In genomic region chr1:88698131-88698530, GRCm38 (mm10) we compare ENCODE assay signal across 10 mouse cellular contexts. TPM values are rescaled to one million over a fixed set of nuclear protein-coding genes. Genes with fewer than 3 reads are reported as not detected.
DNase-seq lines count a peak whose midpoint lies in the region; ATAC-seq and TF ChIP-seq lines count a peak whose summit lies in the region.
"Had no signal": no experiment of that assay in that cellular context is flagged by ENCODE, and none has a peak within 500 bp of the region (broad histone marks: within the 10 kb centered on the region; RNA-seq: fewer than 3 reads in every experiment).

No protein-coding gene starts in this region.

- H3K4me2 ChIP-seq in kidney, embryonic 14.5 days (replicated peaks; ENCODE audit: low read depth, low read length), result peak overlapping the region; percentile 79
- peak overlapping the region; percentile 85 for H3K4me2 ChIP-seq in forebrain, embryonic 15.5 days (replicated peaks)
- H3K4me2 ChIP-seq in midbrain, embryonic 15.5 days, result peak overlapping the region; percentile 81

- no peaks in the 10 kb centered on the region for H3K27me3 ChIP-seq in kidney, embryonic 14.5 days (ENCODE audit: control insufficient read depth, insufficient read depth, low read length)
- no peaks in the 10 kb centered on the region for H3K27me3 ChIP-seq in kidney, adult 2 months (replicated peaks; ENCODE audit: control insufficient read depth, insufficient read depth, low read length)
- H3K27me3 ChIP-seq in forebrain, embryonic 15.5 days, result no peaks in the 10 kb centered on the region
- no peaks in the 10 kb centered on the region for H3K27me3 ChIP-seq in midbrain, embryonic 15.5 days (replicated peaks)

- H3K36me3 ChIP-seq in kidney, embryonic 14.5 days (ENCODE audit: control insufficient read depth, insufficient read depth, low read length), result peaks cover 8% of the 10 kb centered on the region; the same call in 1 of the 2 replicates
- H3K36me3 ChIP-seq in kidney, adult 2 months (ENCODE audit: control insufficient read depth, insufficient read depth, low read length), result no peaks in the 10 kb centered on the region
- peaks cover 18% of the 10 kb centered on the region; the same call in 1 of the 2 replicates for H3K36me3 ChIP-seq in forebrain, embryonic 15.5 days
- 0 out of 2 replicates have a peak, but pooled peaks cover 13% of the 10 kb centered on the region for H3K36me3 ChIP-seq in midbrain, embryonic 15.5 days (replicated peaks)
- H3K36me3 ChIP-seq: G1E had no signal

- TF ChIP-seq POLR2A in kidney, adult 2 months (IDR thresholded peaks at IDR 0.05; ENCODE audit: low read depth, low read length), result no peak
- TF ChIP-seq POLR2A in bone marrow macrophage, adult 2 months (IDR thresholded peaks at IDR 0.05; ENCODE audit: borderline replicate concordance, low read depth, low read length), result no peak

- ATAC-seq in kidney, embryonic 14.5 days (ENCODE audit: low FRiP score, low TSS enrichment), result no peak
- no peak for ATAC-seq in forebrain, embryonic 15.5 days (replicated peaks)
- ATAC-seq in midbrain, embryonic 15.5 days (replicated peaks), result no peak

- no peak overlapping the region for H3K27ac ChIP-seq in kidney, embryonic 14.5 days (ENCODE audit: low read depth, low read length)
- H3K27ac ChIP-seq in kidney, adult 2 months (ENCODE audit: insufficient read depth, low read depth, low read length), result no peak overlapping the region
- H3K27ac ChIP-seq in bone marrow macrophage, adult 2 months (ENCODE audit: insufficient read depth, low read depth, low read length), result no peak overlapping the region
- peak overlapping the region; percentile 98; the same call in 1 of the 2 replicates for H3K27ac ChIP-seq in forebrain, embryonic 15.5 days (replicated peaks)
- H3K27ac ChIP-seq in midbrain, embryonic 15.5 days, result peak overlapping the region; percentile 98; the same call in 1 of the 2 replicates

- H3K4me3 ChIP-seq in kidney, embryonic 14.5 days (ENCODE audit: low read length), result peak overlapping the region; percentile 88
- no peak overlapping the region for H3K4me3 ChIP-seq in kidney, adult 2 months (ENCODE audit: insufficient read depth, low read depth, low read length)
- H3K4me3 ChIP-seq in bone marrow macrophage, adult 2 months (ENCODE audit: insufficient read depth, low read length), result peak overlapping the region; percentile 22
- peak overlapping the region; percentile 83 for H3K4me3 ChIP-seq in forebrain, embryonic 15.5 days
- H3K4me3 ChIP-seq in midbrain, embryonic 15.5 days, result peak overlapping the region; percentile 66

- no peak for TF ChIP-seq CTCF in kidney, adult 2 months (conservative IDR thresholded peaks at IDR 0.05; ENCODE audit: insufficient read depth, insufficient read length, low read depth, low read length)
- TF ChIP-seq CTCF in bone marrow macrophage, adult 2 months (IDR thresholded peaks at IDR 0.05; ENCODE audit: low read depth, low read length), result no peak

- H3K9me3 ChIP-seq in kidney, embryonic 14.5 days (ENCODE audit: control insufficient read depth, low read length), result no peaks in the 10 kb centered on the region
- no peaks in the 10 kb centered on the region for H3K9me3 ChIP-seq in forebrain, embryonic 15.5 days
- no peaks in the 10 kb centered on the region for H3K9me3 ChIP-seq in midbrain, embryonic 15.5 days

- 81% methylated on average over 6 of the region's 6 CpGs for WGBS in kidney, embryonic 14.5 days
- 79% methylated on average over 6 of the region's 6 CpGs for WGBS in kidney, adult 2 months
- WGBS in forebrain, embryonic 15.5 days, result 85% methylated on average over 6 of the region's 6 CpGs
- 85% methylated on average over 6 of the region's 6 CpGs for WGBS in midbrain, embryonic 15.5 days

- H3K9ac ChIP-seq in kidney, embryonic 14.5 days (ENCODE audit: low read depth, low read length), result peak overlapping the region; percentile 7; the same call in 1 of the 2 replicates
- H3K9ac ChIP-seq in forebrain, embryonic 15.5 days (replicated peaks), result peak overlapping the region; percentile 99
- H3K9ac ChIP-seq in midbrain, embryonic 15.5 days, result peak overlapping the region; percentile 54; the same call in 1 of the 2 replicates

- peaks cover 13% of the 10 kb centered on the region for H3K4me1 ChIP-seq in kidney, embryonic 14.5 days (ENCODE audit: control insufficient read depth, insufficient read depth, low read length)
- no peaks in the 10 kb centered on the region for H3K4me1 ChIP-seq in kidney, adult 2 months (ENCODE audit: control insufficient read depth, insufficient read depth, low read length)
- peaks cover 19% of the 10 kb centered on the region for H3K4me1 ChIP-seq in bone marrow macrophage, adult 2 months (ENCODE audit: control insufficient read depth, insufficient read depth, low read length)
- peaks cover 26% of the 10 kb centered on the region for H3K4me1 ChIP-seq in forebrain, embryonic 15.5 days
- H3K4me1 ChIP-seq in midbrain, embryonic 15.5 days, result peaks cover 27% of the 10 kb centered on the region

- no peak for DNase-seq in kidney, adult 2 months
- DNase-seq in c-Kit-positive CD71-positive TER-119-positive erythroid progenitor cells, embryonic 14.5 days (ENCODE audit: low spot score), result no peak
- DNase-seq in gastrocnemius, adult 8-10 months (ENCODE audit: low spot score in 2 of 2), result no peak
- DNase-seq in right cerebral cortex, postnatal 10 days (ENCODE audit: low spot score in 2 of 2), result no peak
- DNase-seq: adrenal gland, postnatal 25 days had no signal

RNA-seq across cellular contexts. Expression of gene Arl4c, which starts 3.9 kb away (rescaled TPM):
- 13.7 and 14.7 TPM in 2 replicates for polyA plus RNA-seq in kidney, embryonic 14.5 days (2014; fragmentation: Nextera tagmentation; extraction: Ambion mirVana)
- 3.9 and 6.1 TPM in 2 replicates for polyA plus RNA-seq in kidney, adult 2 months (2012; rRNA removed)
- polyA plus RNA-seq in bone marrow macrophage, adult 2 months (2012; ENCODE audit: insufficient read depth, insufficient read length, missing spikeins), result 146 and 151 TPM in 2 replicates
- polyA plus RNA-seq in forebrain, embryonic 15.5 days (2015; fragmentation: Nextera tagmentation; extraction: Ambion mirVana), result 38.1 and 42.4 TPM in 2 replicates
- polyA plus RNA-seq in midbrain, embryonic 15.5 days (2015; fragmentation: Nextera tagmentation; extraction: Ambion mirVana), result 55.3 and 55.6 TPM in 2 replicates
- total RNA-seq in gastrocnemius, adult 8-10 months (2022), result under 1 TPM; 0.11 to 0.63 (median 0.29) TPM
- polyA plus RNA-seq: G1E had no signal

Comparison
In these comparisons a context has a peak if more than half of its experiments do, and no peak if none do; other contexts are left out.
1. H3K27ac ChIP-seq: peak in forebrain, embryonic 15.5 days (single experiment) and midbrain, embryonic 15.5 days (single experiment); none in kidney, embryonic 14.5 days (single experiment), kidney, adult 2 months (single experiment) and bone marrow macrophage, adult 2 months (single experiment).
2. H3K9ac ChIP-seq: peak in every context shown above with its lines; median percentile 99 in forebrain, embryonic 15.5 days; 54 in midbrain, embryonic 15.5 days; 7 in kidney, embryonic 14.5 days.
3. Peak in every context shown above with its lines, with median percentiles within 50 percentile points of each other: H3K4me2 ChIP-seq.